Mouse (Mus musculus): ENCODE measurements around the gene Cflar. TPM values are rescaled to one million over a fixed set of nuclear protein-coding genes. Genes with fewer than 3 reads are reported as not detected.
"Not testable (repeated sequence)": the region's sequence is repeated elsewhere in the genome, so short reads cannot be mapped to it uniquely, and the experiment has no call there.

The Cflar gene
- total RNA-seq, 2 experiments from 2014 or later = 25.1 to 30.1 TPM

DNA sequence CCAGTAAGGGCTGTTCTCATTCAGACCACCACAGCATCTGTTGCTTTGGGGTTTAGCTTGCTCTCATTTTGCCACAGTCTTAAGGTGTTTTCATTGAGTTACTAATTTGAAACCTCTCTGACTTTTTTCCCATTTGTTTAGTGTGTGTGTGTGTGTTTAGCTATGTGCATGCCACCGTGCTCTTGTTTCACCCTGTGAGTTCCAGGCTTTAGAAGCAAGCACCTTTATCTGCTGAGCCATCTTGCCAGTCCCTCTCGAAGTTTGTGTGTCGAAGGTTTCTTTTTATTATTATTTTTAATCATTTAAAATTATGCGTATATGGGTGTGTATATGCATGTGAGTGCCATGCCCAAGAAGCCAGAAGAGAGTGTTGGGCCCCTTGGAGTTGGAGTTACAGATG, 87.6 kb downstream of the Cflar start:
- no peak overlapping the region for H3K4me3 ChIP-seq
- H3K27ac ChIP-seq = no peak overlapping the region
- intact Hi-C loops (cut with DNase I) = no loop called here
- TF ChIP-seq CTCF (IDR thresholded peaks at IDR 0.05) = no peak
- no peak for DNase-seq (ENCODE audit: extremely low spot score in 1 of 2, low spot score in 2 of 2)

DNA sequence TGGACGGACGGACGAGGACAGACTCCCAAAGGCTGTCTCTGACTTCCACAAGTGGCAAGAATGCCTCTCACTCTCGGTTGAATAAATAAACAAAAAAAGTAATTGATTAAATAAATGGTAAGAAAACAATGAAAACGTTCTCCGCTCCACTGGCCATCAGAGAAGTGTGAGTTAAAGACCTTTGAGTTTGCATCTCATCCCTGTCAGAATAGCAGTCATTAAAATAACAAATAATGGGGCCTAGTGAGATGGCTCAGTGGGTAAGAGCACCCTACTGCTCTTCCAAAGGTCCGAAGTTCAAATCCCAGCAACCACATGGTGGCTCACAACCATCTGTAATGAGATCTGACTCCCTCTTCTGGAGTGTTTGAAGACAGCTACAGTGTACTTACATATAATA, 89.3 kb downstream of the Cflar start:
- H3K4me3 ChIP-seq; intact Hi-C loops (cut with DNase I); H3K27ac ChIP-seq; DNase-seq (ENCODE audit: extremely low spot score in 1 of 2, low spot score in 2 of 2): not testable (repeated sequence)

DNA sequence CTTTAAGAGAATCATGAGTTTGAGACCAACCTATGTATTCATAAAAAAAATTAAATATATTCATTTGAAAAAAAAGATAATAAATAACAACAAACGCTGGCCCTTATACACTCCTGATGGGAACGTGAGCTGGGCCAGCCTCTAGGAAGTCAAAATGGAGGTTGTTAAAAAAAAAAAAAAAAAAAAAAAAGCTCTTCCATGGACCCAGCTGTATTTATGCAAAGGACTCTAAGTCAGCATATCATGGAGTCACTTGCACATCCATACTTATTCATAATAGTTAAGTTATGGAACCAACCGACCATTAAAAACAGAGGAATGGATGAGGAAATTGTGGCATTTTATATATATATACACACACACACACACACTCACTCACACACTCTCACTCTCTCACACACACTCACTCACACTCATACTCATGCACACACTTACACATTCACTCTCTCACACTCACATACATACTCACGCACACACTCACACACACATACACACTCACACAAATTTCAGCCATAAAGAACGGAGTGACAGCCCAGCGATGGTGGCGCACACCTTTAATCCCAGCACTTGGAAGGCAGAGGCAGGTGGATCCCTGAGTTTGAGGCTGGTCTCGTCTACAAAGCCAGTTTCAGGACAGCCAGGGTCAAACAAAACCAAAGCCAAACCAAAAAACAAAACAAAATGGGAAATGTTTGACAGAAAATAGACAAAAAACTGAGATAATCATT, 90.4 kb downstream of the Cflar start:
- intact Hi-C loops (cut with DNase I) = no loop called here
- H3K4me3 ChIP-seq = no peak overlapping the region; the same call in 1 of the 2 replicates
- DNase-seq (ENCODE audit: extremely low spot score in 1 of 2, low spot score in 2 of 2) = no peak
- H3K27ac ChIP-seq = peak overlapping the region; percentile 4; the same call in 1 of the 2 replicates
- TF ChIP-seq CTCF (IDR thresholded peaks at IDR 0.05) = no peak

DNA sequence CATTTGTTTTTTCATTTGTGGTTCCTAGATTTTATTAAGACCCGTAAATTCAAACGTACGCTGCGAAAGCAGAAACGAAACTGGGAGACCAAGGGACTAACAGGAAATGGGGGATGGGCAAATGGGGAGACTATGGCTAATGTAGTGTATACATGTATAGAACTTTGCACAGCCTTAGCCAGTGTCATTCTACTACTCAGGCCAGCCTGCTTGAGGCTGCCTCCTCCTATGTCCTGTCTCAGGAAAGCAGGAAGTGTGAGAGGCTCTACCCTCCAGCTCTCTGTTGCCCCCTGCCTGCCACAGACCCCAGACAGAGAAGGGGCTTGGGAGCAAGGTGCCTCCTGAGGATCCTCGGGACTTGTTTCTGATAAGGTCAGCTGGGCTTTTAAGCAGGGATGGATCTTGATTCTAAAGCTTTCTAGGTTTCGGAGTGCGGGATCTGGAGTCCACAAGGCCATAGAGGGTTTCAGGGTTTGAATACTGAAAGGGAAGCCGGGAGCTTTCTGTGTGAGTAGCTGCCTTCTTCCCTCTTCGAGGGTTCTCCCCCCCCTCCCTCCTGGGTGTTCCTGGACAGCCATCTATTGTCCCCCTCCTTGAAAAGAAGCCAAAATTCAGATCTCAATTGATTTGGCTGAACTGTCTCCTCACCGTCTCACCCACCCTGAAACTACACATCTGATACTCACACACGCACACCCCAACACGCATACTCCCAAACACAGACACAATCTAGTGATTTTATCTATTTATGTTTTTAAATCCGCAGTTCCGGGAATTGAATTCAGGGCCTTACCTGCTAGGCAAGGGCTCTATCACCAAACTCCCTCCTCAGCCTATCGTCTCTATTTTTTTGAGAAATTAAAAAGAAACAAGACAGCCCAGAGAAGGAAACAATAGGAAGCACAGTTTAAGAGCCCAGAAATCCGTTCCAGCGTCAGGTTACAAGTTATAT, 91.3 kb downstream of the Cflar start:
- intact Hi-C loops (cut with DNase I) = no loop called here

DNA sequence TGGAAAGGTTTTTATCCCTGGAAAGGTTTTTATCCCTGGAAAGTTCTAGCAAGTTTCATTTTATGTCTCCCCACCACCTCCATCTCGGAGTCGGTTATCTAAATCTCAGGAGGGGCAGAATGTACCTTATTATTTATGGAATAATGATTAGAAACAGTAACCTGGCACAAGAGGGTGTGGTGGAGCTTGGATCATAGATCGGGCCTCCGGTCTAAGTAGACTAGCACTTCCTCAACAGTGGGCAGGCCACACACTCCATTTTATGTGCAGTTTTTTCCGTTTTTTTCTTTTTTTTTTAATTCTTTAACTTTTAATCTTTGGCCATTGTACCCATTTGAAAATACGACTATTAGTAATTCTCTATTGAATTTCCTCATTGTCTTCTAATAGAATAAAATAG, 92.2 kb downstream of the Cflar start:
- intact Hi-C loops (cut with DNase I) = no loop called here
- Histone ChIP-seq H3K27ac (peak overlapping the region; percentile 66; the same call in 1 of the 2 replicates), H3K4me3 (peak overlapping the region; percentile 11)
- TF ChIP-seq CTCF (IDR thresholded peaks at IDR 0.05) = no peak
- DNase-seq (ENCODE audit: extremely low spot score in 1 of 2, low spot score in 2 of 2) = no peak

More for the DNA sequence above, 91.3 kb downstream of the Cflar start:
- DNase-seq (ENCODE audit: extremely low spot score in 1 of 2, low spot score in 2 of 2) = no peak
- Histone ChIP-seq H3K4me3 (peak overlapping the region; percentile 11), H3K27ac (peak overlapping the region; percentile 66)
- TF ChIP-seq CTCF (IDR thresholded peaks at IDR 0.05) = peak; percentile 47

DNA sequence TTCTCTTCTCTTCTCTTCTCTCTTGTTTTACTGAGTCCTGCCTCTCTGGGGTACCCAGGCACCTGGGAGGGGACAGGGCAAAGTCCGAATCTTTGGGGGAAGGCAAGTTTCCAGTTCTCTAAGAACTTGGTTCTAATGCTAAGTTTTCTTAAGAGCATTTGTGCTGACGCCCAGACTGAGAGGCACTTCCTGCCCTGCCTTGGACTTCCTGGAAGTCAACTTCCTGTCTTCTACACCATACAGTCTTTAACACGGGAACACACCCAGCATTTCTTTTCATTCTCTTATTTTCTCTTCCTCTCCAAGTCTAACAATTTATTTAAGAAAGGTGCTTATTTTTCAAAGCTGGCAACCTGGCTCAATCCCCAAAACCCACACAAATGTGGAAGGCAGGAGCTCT, 95.3 kb downstream of the Cflar start:
- DNase-seq (ENCODE audit: extremely low spot score in 1 of 2, low spot score in 2 of 2) = no peak
- intact Hi-C loops (cut with DNase I) = no loop called here
- no peak overlapping the region for H3K27ac ChIP-seq

More for the DNA sequence above, 95.3 kb downstream of the Cflar start:
- no peak for TF ChIP-seq CTCF (IDR thresholded peaks at IDR 0.05)
- no peak overlapping the region for H3K4me3 ChIP-seq

Other genes starting within 250 kb of the Cflar start
- 10 to 100 TPM; 29.1 to 30.2 TPM for gene Orc2, start 206.4 kb upstream of the Cflar start, total RNA-seq (2021)
- gene Fam126b, start 125.2 kb upstream of the Cflar start, total RNA-seq (2021) = 100 to 1,000 TPM; 133 to 146 TPM
- 100 to 1,000 TPM; 109 to 114 TPM for gene Ndufb3, start 125.1 kb upstream of the Cflar start, total RNA-seq (2021)
- gene Als2cr12, start 15.5 kb upstream of the Cflar start, total RNA-seq (2021) = not detected
- 1 to 10 TPM; 1.8 to 2.9 TPM for gene Casp8, start 83.9 kb downstream of the Cflar start, total RNA-seq (2021)

Data from left cerebral cortex, adult 2 months (tissue).